Mouse (Mus musculus): Measurements from ENCODE around the gene Dbt. TPM values are rescaled to one million over a fixed set of nuclear protein-coding genes. Genes with fewer than 3 reads are reported as not detected.

Dbt gene
- total RNA-seq (2021) (10 to 100 TPM; 54.1 to 76.7 TPM), polyA plus RNA-seq (2012; rRNA removed) (24.1 and 53.9 TPM in 2 replicates)
- long read RNA-seq, transcript Dbt-201 (11 exons, 3,301 nt) = major isoform, 22 of 33 reads
- long read RNA-seq, partial matches to known transcripts = 2 of 33 reads
- long read RNA-seq, other reads (novel, unspliced or antisense) = 9 of 33 reads

DNA sequence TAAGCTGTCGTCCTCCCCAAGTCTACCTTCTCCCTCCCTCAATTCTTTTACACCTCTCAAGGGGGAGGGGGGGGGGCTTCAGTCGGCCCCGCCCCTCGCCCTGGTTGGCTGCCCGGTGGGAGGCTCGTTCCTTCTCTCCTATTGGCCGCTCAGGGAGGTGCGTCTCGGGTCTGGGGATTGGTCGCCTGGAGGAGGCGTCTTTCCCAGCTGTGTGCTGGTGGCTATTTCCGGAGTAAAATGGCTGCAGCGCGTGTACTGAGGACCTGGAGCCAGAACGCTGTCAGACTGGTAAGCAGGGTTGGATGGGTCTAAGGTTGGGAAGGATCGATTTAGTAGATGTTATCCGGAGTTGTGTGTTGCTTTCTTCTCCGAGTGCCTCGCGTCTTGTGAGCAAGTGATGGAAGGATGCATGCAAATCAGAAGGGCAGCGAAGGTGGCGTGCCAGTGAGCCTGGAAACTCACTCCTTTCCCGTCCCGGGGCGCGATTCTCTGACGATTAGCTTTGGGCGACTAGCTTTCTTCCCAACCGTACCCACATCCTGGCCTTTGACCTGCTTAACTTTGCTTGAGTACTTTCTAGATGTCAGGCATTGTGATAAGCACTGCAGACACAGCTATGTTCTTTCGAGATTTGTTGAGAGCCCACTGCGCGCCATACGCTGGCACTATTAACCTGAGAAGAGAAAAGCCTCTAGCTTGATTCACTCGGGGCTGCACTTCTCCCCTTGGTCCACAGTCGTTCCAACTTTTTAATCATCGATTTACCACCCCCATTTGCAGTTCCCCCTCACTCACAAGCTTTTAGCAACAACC, at the start of gene Dbt:
TSS of gene Dbt (plus strand) at position 167 of the 813 bp plus-strand sequence.
- TF ChIP-seq CTCF (IDR thresholded peaks at IDR 0.05) (0 out of 2 replicates have a peak, but pooled peaks have one; percentile 13), POLR2A (IDR thresholded peaks at IDR 0.05; ENCODE audit: insufficient read depth, low read depth, low read length) (peak; percentile 78), EP300 (IDR thresholded peaks at IDR 0.05; ENCODE audit: insufficient read depth, low read depth, low read length) (peak; percentile 48; the same call in 1 of the 2 replicates)
- no peaks in the 10 kb centered on the region for H3K79me2 ChIP-seq (replicated peaks; ENCODE audit: control insufficient read depth, insufficient read depth, low read length)
- H3K9ac ChIP-seq (ENCODE audit: low read depth, low read length) = peak within 1 kb of the TSS; percentile 53
- H3K4me3 ChIP-seq = peak within 1 kb of the TSS; percentile 86
- peak; percentile 86 to 91 for DNase-seq
- intact Hi-C loops (cut with DNase I) = loop anchor here (2.0 to 5.0 kb wide), 4 partner anchors 49 to 199 kb away; partner anchors contain the start of genes Cdc14a, Lrrc39, Sass6 and Slc35a3
- no peaks in the 10 kb centered on the region for H3K27me3 ChIP-seq (ENCODE audit: control insufficient read depth, insufficient read depth, low read length)
- H3K4me1 ChIP-seq (ENCODE audit: control insufficient read depth, insufficient read depth, low read length) = peaks cover 1% of the 10 kb centered on the region; the same call in 1 of the 2 replicates
- peak within 1 kb of the TSS; percentile 87 for H3K27ac ChIP-seq
- no peaks in the 10 kb centered on the region for H3K36me3 ChIP-seq (ENCODE audit: control insufficient read depth, insufficient read depth, low read length)
- under 1% methylated on average over 36 of the region's 36 CpGs for WGBS

GRCm38 (mm10) chr3:116464318-116464717, 48.6 kb upstream of the Dbt start:
- H3K9ac ChIP-seq (ENCODE audit: low read depth, low read length) = no peak overlapping the region
- TF ChIP-seq POLR2A (IDR thresholded peaks at IDR 0.05; ENCODE audit: insufficient read depth, low read depth, low read length) (no peak), CTCF (IDR thresholded peaks at IDR 0.05) (no peak), EP300 (IDR thresholded peaks at IDR 0.05; ENCODE audit: insufficient read depth, low read depth, low read length) (no peak)
- no peak overlapping the region for H3K4me3 ChIP-seq
- no peak for DNase-seq
- 64% methylated on average over 2 of the region's 2 CpGs for WGBS
- H3K4me1 ChIP-seq (ENCODE audit: control insufficient read depth, insufficient read depth, low read length) = no peaks in the 10 kb centered on the region
- H3K36me3 ChIP-seq (ENCODE audit: control insufficient read depth, insufficient read depth, low read length) = no peaks in the 10 kb centered on the region
- no peaks in the 10 kb centered on the region for H3K79me2 ChIP-seq (replicated peaks; ENCODE audit: control insufficient read depth, insufficient read depth, low read length)
- peaks cover 1% of the 10 kb centered on the region; the same call in 1 of the 2 replicates for H3K27me3 ChIP-seq (ENCODE audit: control insufficient read depth, insufficient read depth, low read length)
- H3K27ac ChIP-seq = no peak overlapping the region
- intact Hi-C loops (cut with DNase I) = no loop called here

- no peak for TF ChIP-seq POLR2A (IDR thresholded peaks at IDR 0.05; ENCODE audit: insufficient read depth, low read depth, low read length)
- TF ChIP-seq EP300 (IDR thresholded peaks at IDR 0.05; ENCODE audit: insufficient read depth, low read depth, low read length) = no peak
- no peak for TF ChIP-seq CTCF (IDR thresholded peaks at IDR 0.05)
- H3K36me3 ChIP-seq (ENCODE audit: control insufficient read depth, insufficient read depth, low read length) = no peaks in the 10 kb centered on the region
- intact Hi-C loops (cut with DNase I) = no loop called here
These were observed 47.2 kb upstream of the Dbt start for GRCm38 (mm10) chr3:116465709-116466108.

DNA sequence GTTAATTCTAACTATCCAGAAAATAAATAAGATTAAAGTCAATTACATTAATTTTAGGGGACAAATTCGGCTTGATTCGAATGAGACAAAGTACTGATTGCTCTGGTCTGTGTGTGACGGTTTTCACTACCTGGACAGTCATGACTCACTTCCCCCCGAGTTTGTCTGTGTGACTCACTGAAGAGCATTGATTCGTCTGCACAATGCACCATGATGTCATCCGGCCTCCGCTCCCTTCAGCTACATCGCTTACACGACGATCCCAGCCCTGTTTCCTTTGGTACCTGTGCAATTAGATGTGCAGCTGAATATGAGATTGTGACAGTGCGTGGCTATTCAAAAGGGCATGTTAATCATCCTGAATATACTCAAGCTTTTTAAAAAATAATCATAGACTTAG, 38.3 kb upstream of the Dbt start:
- Histone ChIP-seq H3K27me3 (ENCODE audit: control insufficient read depth, insufficient read depth, low read length) (no peaks in the 10 kb centered on the region), H3K4me3 (no peak overlapping the region), H3K9ac (ENCODE audit: low read depth, low read length) (no peak overlapping the region), H3K27ac (no peak overlapping the region), H3K36me3 (ENCODE audit: control insufficient read depth, insufficient read depth, low read length) (no peaks in the 10 kb centered on the region), H3K79me2 (replicated peaks; ENCODE audit: control insufficient read depth, insufficient read depth, low read length) (no peaks in the 10 kb centered on the region), H3K4me1 (ENCODE audit: control insufficient read depth, insufficient read depth, low read length) (no peaks in the 10 kb centered on the region)
- WGBS = 42% methylated on average over 11 of the region's 11 CpGs
- TF ChIP-seq POLR2A (IDR thresholded peaks at IDR 0.05; ENCODE audit: insufficient read depth, low read depth, low read length) = no peak
- TF ChIP-seq CTCF (IDR thresholded peaks at IDR 0.05) = no peak
- TF ChIP-seq EP300 (IDR thresholded peaks at IDR 0.05; ENCODE audit: insufficient read depth, low read depth, low read length) = no peak
- intact Hi-C loops (cut with DNase I) = no loop called here
- no peak for DNase-seq

More at GRCm38 (mm10) chr3:116465709-116466108, 47.2 kb upstream of the Dbt start:
- Histone ChIP-seq H3K4me1 (ENCODE audit: control insufficient read depth, insufficient read depth, low read length) (no peaks in the 10 kb centered on the region), H3K4me3 (no peak overlapping the region), H3K27me3 (ENCODE audit: control insufficient read depth, insufficient read depth, low read length) (peaks cover 1% of the 10 kb centered on the region; the same call in 1 of the 2 replicates), H3K9ac (ENCODE audit: low read depth, low read length) (no peak overlapping the region), H3K27ac (no peak overlapping the region), H3K79me2 (replicated peaks; ENCODE audit: control insufficient read depth, insufficient read depth, low read length) (no peaks in the 10 kb centered on the region)
- DNase-seq = no peak
- WGBS = 78% methylated on average over 12 of the region's 12 CpGs

DNA sequence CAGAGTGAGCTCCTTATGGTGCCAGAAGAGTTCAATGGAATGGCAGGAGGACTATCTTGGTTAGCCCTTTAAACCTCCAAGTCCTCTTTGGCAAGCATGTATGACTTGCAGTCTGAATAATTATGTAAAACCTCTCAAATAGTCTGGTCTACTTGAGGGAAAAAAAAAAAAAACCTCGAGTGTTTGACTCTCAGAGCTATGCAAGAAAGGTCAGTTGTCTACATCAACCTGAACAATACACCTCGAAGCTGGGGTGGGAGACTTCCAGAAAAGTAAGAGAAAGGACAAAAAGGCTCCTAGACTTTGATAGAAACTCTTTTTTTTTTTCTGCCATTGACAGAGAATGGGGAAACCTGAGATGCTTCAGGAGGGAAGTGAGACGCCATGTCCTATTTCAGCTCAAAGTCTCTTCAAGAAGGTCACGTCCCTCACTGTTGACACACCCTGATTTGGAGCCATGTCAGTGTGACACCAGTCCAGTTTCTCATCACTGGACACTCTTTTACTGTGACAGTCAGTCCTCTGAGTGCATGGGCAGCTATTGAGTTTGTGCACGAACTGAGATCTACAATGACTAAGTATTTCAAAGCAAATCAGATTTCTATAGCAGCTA, 36.1 kb upstream of the Dbt start:
- Histone ChIP-seq H3K27me3 (ENCODE audit: control insufficient read depth, insufficient read depth, low read length) (no peaks in the 10 kb centered on the region), H3K36me3 (ENCODE audit: control insufficient read depth, insufficient read depth, low read length) (no peaks in the 10 kb centered on the region), H3K4me1 (ENCODE audit: control insufficient read depth, insufficient read depth, low read length) (no peaks in the 10 kb centered on the region), H3K9ac (ENCODE audit: low read depth, low read length) (no peak overlapping the region), H3K4me3 (no peak overlapping the region), H3K27ac (no peak overlapping the region), H3K79me2 (replicated peaks; ENCODE audit: control insufficient read depth, insufficient read depth, low read length) (no peaks in the 10 kb centered on the region)
- intact Hi-C loops (cut with DNase I) = no loop called here
- TF ChIP-seq CTCF (IDR thresholded peaks at IDR 0.05) = no peak
- no peak for TF ChIP-seq EP300 (IDR thresholded peaks at IDR 0.05; ENCODE audit: insufficient read depth, low read depth, low read length)
- no peak for TF ChIP-seq POLR2A (IDR thresholded peaks at IDR 0.05; ENCODE audit: insufficient read depth, low read depth, low read length)
- 51% methylated on average over 5 of the region's 5 CpGs for WGBS
- DNase-seq = no peak
